Comparison of ENCODE assay signal across 8 mouse cellular contexts in the genomic region with DNA sequence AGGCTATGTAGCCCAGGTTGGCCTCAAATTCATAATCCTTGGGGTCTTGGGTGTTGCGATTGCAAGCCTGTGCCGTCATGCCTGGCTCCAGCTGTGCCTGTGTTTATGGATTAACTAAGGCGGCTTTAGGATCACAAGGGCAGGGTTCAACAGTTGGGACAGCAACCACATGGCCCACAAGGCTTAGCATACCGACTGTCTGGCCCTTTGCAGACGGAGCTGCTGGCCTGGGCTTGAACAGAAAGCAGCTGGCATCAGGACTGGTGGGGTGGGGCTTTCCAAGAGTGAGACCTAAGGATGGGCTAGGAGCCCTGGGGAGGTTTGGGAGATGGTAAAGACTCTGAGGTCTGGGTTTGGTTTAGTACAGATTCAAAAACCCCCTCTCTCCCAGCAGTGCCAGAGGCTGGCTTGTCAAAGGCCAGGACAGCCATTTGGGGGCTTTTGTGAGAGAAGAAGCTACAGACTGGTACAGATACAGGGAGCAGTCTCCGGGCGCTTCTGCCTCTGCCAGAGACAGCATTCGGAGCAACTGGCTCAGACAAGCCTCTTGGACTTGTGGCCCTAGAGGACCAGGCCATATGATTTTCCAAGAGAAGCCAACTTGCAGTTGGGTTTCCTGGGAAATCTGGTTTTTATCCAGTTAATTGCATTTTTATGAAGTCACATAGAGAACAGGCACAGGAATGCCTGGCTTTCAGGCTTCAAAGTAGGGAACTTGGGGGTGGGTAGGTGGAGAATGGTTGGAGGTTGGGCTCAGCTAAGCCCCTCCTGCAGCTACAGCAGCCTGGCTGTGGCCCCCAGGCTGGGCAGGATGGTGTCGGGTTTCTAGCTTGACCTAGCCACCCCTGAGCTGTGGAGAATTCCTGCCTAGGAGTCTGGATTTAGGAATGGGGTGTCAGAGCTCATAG. TPM values are rescaled to one million over a fixed set of nuclear protein-coding genes. Genes with fewer than 3 reads are reported as not detected.
A peak's percentile ranks its signal among the peaks of the same experiment; 100 is the strongest.
DNase-seq lines count a peak whose midpoint lies in the region; ATAC-seq and TF ChIP-seq lines count a peak whose summit lies in the region.

No protein-coding gene starts in this region.

- peak; percentile 64 for ATAC-seq in lung, embryonic 14.5 days (ENCODE audit: insufficient read depth)
- peak; percentile 89 for ATAC-seq in limb, embryonic 12.5 days (ENCODE audit: insufficient number of reproducible peaks, insufficient read depth, low FRiP score, low TSS enrichment, low read depth)

- no peak for TF ChIP-seq POLR2A in lung, adult 2 months (IDR thresholded peaks at IDR 0.05; ENCODE audit: borderline replicate concordance, extremely low read depth, low read depth, low read length)
- no peak for TF ChIP-seq POLR2A in embryonic fibroblast, embryonic 13.5 days (IDR thresholded peaks at IDR 0.05; ENCODE audit: low read depth, low read length)

- 0 out of 2 replicates have a peak overlapping the region, but pooled peaks have one; percentile 14 for H3K9ac ChIP-seq in lung, embryonic 14.5 days
- H3K9ac ChIP-seq in limb, embryonic 12.5 days (replicated peaks) = no peak overlapping the region

- H3K27me3 ChIP-seq in lung, embryonic 14.5 days (ENCODE audit: insufficient read depth, low read length) = no peaks in the 10 kb centered on the region
- no peaks in the 10 kb centered on the region for H3K27me3 ChIP-seq in limb, embryonic 12.5 days

- TF ChIP-seq CTCF in lung, embryonic 14.5 days (IDR thresholded peaks at IDR 0.05; ENCODE audit: low read depth) = no peak
- no peak for TF ChIP-seq CTCF in lung, adult 2 months (IDR thresholded peaks at IDR 0.05; ENCODE audit: insufficient read depth, low read length)
- no peak for TF ChIP-seq CTCF in embryonic fibroblast, embryonic 13.5 days (IDR thresholded peaks at IDR 0.05; ENCODE audit: borderline replicate concordance, insufficient read depth, low read length)

- peak overlapping the region; percentile 9; the same call in 1 of the 2 replicates for H3K4me3 ChIP-seq in lung, embryonic 14.5 days (ENCODE audit: low read depth, low read length)
- no peak overlapping the region for H3K4me3 ChIP-seq in lung, adult 2 months (replicated peaks; ENCODE audit: extremely low read depth, low read depth, low read length)
- no peak overlapping the region for H3K4me3 ChIP-seq in embryonic fibroblast, embryonic 13.5 days (ENCODE audit: insufficient read depth, low read length)
- 0 out of 2 replicates have a peak overlapping the region, but pooled peaks have one; percentile 9 for H3K4me3 ChIP-seq in limb, embryonic 12.5 days (replicated peaks)

- H3K9me3 ChIP-seq in lung, embryonic 14.5 days (ENCODE audit: low read depth, low read length) = no peaks in the 10 kb centered on the region
- no peaks in the 10 kb centered on the region for H3K9me3 ChIP-seq in limb, embryonic 12.5 days

- peak overlapping the region; percentile 46; the same call in 1 of the 2 replicates for H3K4me2 ChIP-seq in lung, embryonic 14.5 days
- peak overlapping the region; percentile 45 for H3K4me2 ChIP-seq in limb, embryonic 12.5 days

- peak; percentile 77 for DNase-seq in lung, embryonic 14.5 days
- DNase-seq in lung, adult 2 months = no peak
- DNase-seq in retina, embryonic 14.5 days (ENCODE audit: low spot score) = peak; percentile 47
- DNase-seq in left cerebral cortex, postnatal 25 days (ENCODE audit: low spot score in 2 of 2) = no peak
- DNase-seq in layer of hippocampus, adult 9-11 months = no peak
- DNase-seq in cerebellum, postnatal 36 days = no peak

- WGBS in lung, embryonic 14.5 days = 28% methylated on average over 9 of the region's 9 CpGs
- 57% methylated on average over 9 of the region's 9 CpGs for WGBS in lung, adult 2 months
- 14% methylated on average over 9 of the region's 9 CpGs for WGBS in limb, embryonic 12.5 days

- peak overlapping the region; percentile 48 for H3K27ac ChIP-seq in lung, embryonic 14.5 days (ENCODE audit: low read depth)
- H3K27ac ChIP-seq in embryonic fibroblast, embryonic 13.5 days (ENCODE audit: insufficient read depth, low read length) = peak overlapping the region; percentile 47; the same call in 1 of the 2 replicates
- peak overlapping the region; percentile 98 for H3K27ac ChIP-seq in limb, embryonic 12.5 days

- H3K4me1 ChIP-seq in lung, embryonic 14.5 days (ENCODE audit: insufficient read depth) = peaks cover 27% of the 10 kb centered on the region
- 0 out of 2 replicates have a peak, but pooled peaks cover 3% of the 10 kb centered on the region for H3K4me1 ChIP-seq in lung, adult 2 months (ENCODE audit: control insufficient read depth, insufficient read depth, low read length)
- H3K4me1 ChIP-seq in embryonic fibroblast, embryonic 13.5 days (ENCODE audit: control insufficient read depth, insufficient read depth, low read length) = peaks cover 4% of the 10 kb centered on the region; the same call in 1 of the 2 replicates
- peaks cover 51% of the 10 kb centered on the region for H3K4me1 ChIP-seq in limb, embryonic 12.5 days (replicated peaks)

- intact Hi-C loops in left cerebral cortex, postnatal 25 days (cut with DNase I) = no loop called here

- 0 out of 2 replicates have a peak, but pooled peaks cover 3% of the 10 kb centered on the region for H3K36me3 ChIP-seq in lung, embryonic 14.5 days (ENCODE audit: insufficient read depth)
- peaks cover 12% of the 10 kb centered on the region; the same call in 1 of the 2 replicates for H3K36me3 ChIP-seq in limb, embryonic 12.5 days

RNA-seq across cellular contexts. Expression of gene Adnp, which starts 37.8 kb away (rescaled TPM):
- polyA plus RNA-seq in lung, embryonic 14.5 days (2014; fragmentation: Nextera tagmentation; extraction: Ambion mirVana) = 12.4 and 16.2 TPM in 2 replicates
- 16.2 and 18.3 TPM in 2 replicates for polyA plus RNA-seq in lung, adult 2 months (2012; rRNA removed)
- polyA plus RNA-seq in embryonic fibroblast, embryonic 13.5 days (2011; ENCODE audit: insufficient read length, low read depth, missing spikeins) = 50.8 and 80.9 TPM in 2 replicates
- 6.1 and 26.0 TPM in 2 replicates for polyA plus RNA-seq in limb, embryonic 12.5 days (2016; fragmentation: Nextera tagmentation; extraction: Ambion mirVana)
- total RNA-seq in left cerebral cortex, postnatal 25 days (2021) = 10 to 100 TPM; 79.6 to 83.3 TPM

Comparison
In these comparisons a context has a peak if more than half of its experiments do, and no peak if none do; other contexts are left out.
1. DNase-seq: peak in lung, embryonic 14.5 days (single experiment) and retina, embryonic 14.5 days (single experiment); none in lung, adult 2 months (single experiment), left cerebral cortex, postnatal 25 days (0 of 2), layer of hippocampus, adult 9-11 months (single experiment) and cerebellum, postnatal 36 days (0 of 2).
2. H3K4me3 ChIP-seq: peak in lung, embryonic 14.5 days (single experiment) and limb, embryonic 12.5 days (single experiment); none in lung, adult 2 months (single experiment) and embryonic fibroblast, embryonic 13.5 days (single experiment).
3. H3K27ac ChIP-seq: peak in every context shown above with its lines; median percentile 98 in limb, embryonic 12.5 days; 48 in lung, embryonic 14.5 days; 47 in embryonic fibroblast, embryonic 13.5 days.